Mouse (Mus musculus): ENCODE data around the gene Klhl5. TPM values are rescaled to one million over a fixed set of nuclear protein-coding genes. Genes with fewer than 3 reads are reported as not detected.
A peak's percentile ranks its signal among the peaks of the same experiment; 100 is the strongest.

The Klhl5 gene
- polyA plus RNA-seq, 1 experiment from 2014 or later, result 42.8 TPM

DNA sequence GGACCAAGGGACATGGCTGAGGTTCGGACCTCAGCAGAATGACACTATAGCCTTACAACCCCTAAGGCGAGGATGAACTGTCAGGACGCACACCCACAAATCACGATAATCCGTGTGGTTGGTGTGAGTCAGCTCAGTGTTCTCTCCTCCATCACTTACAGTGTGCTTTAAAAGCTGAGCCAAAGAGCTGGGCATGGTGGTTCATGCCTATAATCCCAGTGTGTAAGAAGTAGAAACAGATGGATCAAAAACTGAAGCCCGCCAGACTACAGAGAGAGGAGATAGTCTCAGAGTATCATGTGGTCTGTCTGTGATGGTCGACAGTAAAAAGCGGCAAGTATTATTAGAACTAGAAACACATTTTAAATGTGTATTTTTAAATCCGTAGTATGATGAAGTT lies 71.1 kb downstream of the Klhl5 start:
- no peaks in the 10 kb centered on the region for H3K9me3 ChIP-seq (ENCODE audit: control insufficient read depth, low read length)
- H3K27me3 ChIP-seq (ENCODE audit: control insufficient read depth, insufficient read depth, low read length), result no peaks in the 10 kb centered on the region
- H3K4me3 ChIP-seq (ENCODE audit: low read depth, low read length), result no peak overlapping the region
- no peaks in the 10 kb centered on the region for H3K36me3 ChIP-seq (ENCODE audit: control insufficient read depth, insufficient read depth, low read length)
- no peak overlapping the region for H3K4me2 ChIP-seq (ENCODE audit: low read depth, low read length, severe bottlenecking)
- DNase-seq (ENCODE audit: low spot score) (no peak), ATAC-seq (replicated peaks; ENCODE audit: low FRiP score) (no peak)
- no peak overlapping the region for H3K9ac ChIP-seq (ENCODE audit: low read length)
- 95% methylated on average over 9 of the region's 9 CpGs for WGBS
- H3K4me1 ChIP-seq (replicated peaks; ENCODE audit: control insufficient read depth, insufficient read depth, low read length), result no peaks in the 10 kb centered on the region
- no peak overlapping the region for H3K27ac ChIP-seq (ENCODE audit: low read depth, low read length)

GRCm38 (mm10) chr5:65181160-65181793 lies 73.9 kb downstream of the Klhl5 start:
- Histone ChIP-seq H3K27ac (ENCODE audit: low read depth, low read length) (no peak overlapping the region), H3K4me1 (replicated peaks; ENCODE audit: control insufficient read depth, insufficient read depth, low read length) (no peaks in the 10 kb centered on the region), H3K4me2 (ENCODE audit: low read depth, low read length, severe bottlenecking) (no peak overlapping the region), H3K4me3 (ENCODE audit: low read depth, low read length) (no peak overlapping the region), H3K27me3 (ENCODE audit: control insufficient read depth, insufficient read depth, low read length) (no peaks in the 10 kb centered on the region), H3K9me3 (ENCODE audit: control insufficient read depth, low read length) (no peaks in the 10 kb centered on the region), H3K9ac (ENCODE audit: low read length) (no peak overlapping the region), H3K36me3 (ENCODE audit: control insufficient read depth, insufficient read depth, low read length) (no peaks in the 10 kb centered on the region)
- no peak for ATAC-seq (replicated peaks; ENCODE audit: low FRiP score)
- DNase-seq (ENCODE audit: low spot score), result no peak
- WGBS, result 77% methylated on average over 21 of the region's 21 CpGs

DNA sequence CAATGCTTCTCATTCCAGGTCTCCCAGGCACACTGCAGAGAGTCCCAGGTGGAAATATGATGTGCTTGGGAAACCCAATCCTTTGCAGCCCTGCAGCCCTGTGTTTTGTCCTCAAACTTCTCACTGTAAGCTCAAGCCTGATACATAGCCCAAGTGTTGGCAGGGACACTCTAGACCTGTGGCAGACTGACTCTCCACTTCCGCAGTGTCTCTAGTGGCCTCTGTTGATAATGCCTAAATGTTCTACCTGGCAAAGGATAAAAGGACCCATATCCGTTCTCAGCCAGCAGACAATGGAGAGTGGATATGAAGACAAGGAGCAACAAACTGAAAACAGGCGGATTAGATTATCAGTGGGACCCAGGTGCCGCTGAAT lies 74.4 kb downstream of the Klhl5 start:
- no peak for DNase-seq (ENCODE audit: low spot score)
- Histone ChIP-seq H3K4me2 (ENCODE audit: low read depth, low read length, severe bottlenecking) (no peak overlapping the region), H3K9me3 (ENCODE audit: control insufficient read depth, low read length) (no peaks in the 10 kb centered on the region), H3K4me3 (ENCODE audit: low read depth, low read length) (no peak overlapping the region), H3K4me1 (replicated peaks; ENCODE audit: control insufficient read depth, insufficient read depth, low read length) (no peaks in the 10 kb centered on the region), H3K9ac (ENCODE audit: low read length) (no peak overlapping the region), H3K27ac (ENCODE audit: low read depth, low read length) (no peak overlapping the region), H3K27me3 (ENCODE audit: control insufficient read depth, insufficient read depth, low read length) (no peaks in the 10 kb centered on the region), H3K36me3 (ENCODE audit: control insufficient read depth, insufficient read depth, low read length) (no peaks in the 10 kb centered on the region)
- 83% methylated on average over 4 of the region's 4 CpGs for WGBS
- ATAC-seq (replicated peaks; ENCODE audit: low FRiP score), result no peak

DNA sequence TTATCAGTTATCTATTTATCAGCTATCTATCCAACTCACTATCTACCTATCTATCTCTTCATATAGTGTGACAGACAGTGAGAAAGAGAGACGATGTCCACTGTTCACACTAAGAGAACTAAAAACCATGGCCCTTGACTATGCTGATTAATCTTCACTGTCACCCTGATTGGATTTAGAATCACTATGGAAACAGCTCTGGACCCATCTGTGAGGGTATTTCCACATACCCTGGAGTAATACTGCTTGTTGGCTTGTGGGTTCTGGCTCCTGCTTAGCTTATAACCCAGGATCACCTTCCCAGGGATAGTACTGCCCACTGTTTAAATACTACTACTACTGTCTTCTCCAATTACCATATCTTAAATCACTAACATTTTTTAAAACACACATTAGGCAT lies 74.9 kb downstream of the Klhl5 start:
- Histone ChIP-seq H3K9me3 (ENCODE audit: control insufficient read depth, low read length) (no peaks in the 10 kb centered on the region), H3K9ac (ENCODE audit: low read length) (no peak overlapping the region), H3K4me2 (ENCODE audit: low read depth, low read length, severe bottlenecking) (no peak overlapping the region), H3K27me3 (ENCODE audit: control insufficient read depth, insufficient read depth, low read length) (no peaks in the 10 kb centered on the region), H3K36me3 (ENCODE audit: control insufficient read depth, insufficient read depth, low read length) (no peaks in the 10 kb centered on the region), H3K4me1 (replicated peaks; ENCODE audit: control insufficient read depth, insufficient read depth, low read length) (no peaks in the 10 kb centered on the region), H3K27ac (ENCODE audit: low read depth, low read length) (no peak overlapping the region), H3K4me3 (ENCODE audit: low read depth, low read length) (no peak overlapping the region)
- no peak for ATAC-seq (replicated peaks; ENCODE audit: low FRiP score)
- DNase-seq (ENCODE audit: low spot score), result no peak
- WGBS, result 91% methylated on average over 1 of the region's 1 CpGs

- H3K27me3 ChIP-seq (ENCODE audit: control insufficient read depth, insufficient read depth, low read length), result no peaks in the 10 kb centered on the region
- H3K36me3 ChIP-seq (ENCODE audit: control insufficient read depth, insufficient read depth, low read length), result no peaks in the 10 kb centered on the region
- ATAC-seq (replicated peaks; ENCODE audit: low FRiP score) (no peak), DNase-seq (ENCODE audit: low spot score) (no peak)
- H3K4me3 ChIP-seq (ENCODE audit: low read depth, low read length), result no peak overlapping the region
- WGBS, result 89% methylated on average over 5 of the region's 5 CpGs
- H3K27ac ChIP-seq (ENCODE audit: low read depth, low read length), result no peak overlapping the region
- H3K9me3 ChIP-seq (ENCODE audit: control insufficient read depth, low read length), result no peaks in the 10 kb centered on the region
- no peaks in the 10 kb centered on the region for H3K4me1 ChIP-seq (replicated peaks; ENCODE audit: control insufficient read depth, insufficient read depth, low read length)
- H3K4me2 ChIP-seq (ENCODE audit: low read depth, low read length, severe bottlenecking), result no peak overlapping the region
- H3K9ac ChIP-seq (ENCODE audit: low read length), result no peak overlapping the region
These were observed 84.3 kb downstream of the Klhl5 start for GRCm38 (mm10) chr5:65191601-65192000.

DNA sequence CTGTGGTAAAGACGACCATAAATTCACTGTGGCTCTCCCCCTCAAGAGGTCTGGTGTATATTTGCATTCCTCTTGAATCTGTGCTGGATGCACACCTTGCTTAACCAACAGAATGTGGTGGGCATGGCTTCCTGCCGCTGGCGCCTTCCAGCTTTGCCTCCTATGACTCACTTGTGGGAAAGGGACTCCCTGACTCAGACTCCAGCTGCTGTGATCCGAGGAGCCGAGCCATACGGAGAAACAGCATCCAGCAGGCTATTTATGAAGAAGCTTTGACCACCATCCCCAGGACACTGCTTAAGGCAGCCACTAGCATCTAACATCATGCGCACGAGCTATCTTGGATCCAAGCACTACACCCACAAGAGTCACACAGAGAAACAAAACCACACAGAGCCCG lies 87.1 kb downstream of the Klhl5 start:
- no peak for ATAC-seq (replicated peaks; ENCODE audit: low FRiP score)
- no peaks in the 10 kb centered on the region for H3K4me1 ChIP-seq (replicated peaks; ENCODE audit: control insufficient read depth, insufficient read depth, low read length)
- H3K36me3 ChIP-seq (ENCODE audit: control insufficient read depth, insufficient read depth, low read length), result no peaks in the 10 kb centered on the region
- no peak overlapping the region for H3K4me3 ChIP-seq (ENCODE audit: low read depth, low read length)
- H3K4me2 ChIP-seq (ENCODE audit: low read depth, low read length, severe bottlenecking), result no peak overlapping the region
- DNase-seq (ENCODE audit: low spot score), result no peak
- no peak overlapping the region for H3K9ac ChIP-seq (ENCODE audit: low read length)
- no peaks in the 10 kb centered on the region for H3K9me3 ChIP-seq (ENCODE audit: control insufficient read depth, low read length)
- H3K27ac ChIP-seq (ENCODE audit: low read depth, low read length), result no peak overlapping the region
- H3K27me3 ChIP-seq (ENCODE audit: control insufficient read depth, insufficient read depth, low read length), result no peaks in the 10 kb centered on the region
- 90% methylated on average over 9 of the region's 9 CpGs for WGBS

DNA sequence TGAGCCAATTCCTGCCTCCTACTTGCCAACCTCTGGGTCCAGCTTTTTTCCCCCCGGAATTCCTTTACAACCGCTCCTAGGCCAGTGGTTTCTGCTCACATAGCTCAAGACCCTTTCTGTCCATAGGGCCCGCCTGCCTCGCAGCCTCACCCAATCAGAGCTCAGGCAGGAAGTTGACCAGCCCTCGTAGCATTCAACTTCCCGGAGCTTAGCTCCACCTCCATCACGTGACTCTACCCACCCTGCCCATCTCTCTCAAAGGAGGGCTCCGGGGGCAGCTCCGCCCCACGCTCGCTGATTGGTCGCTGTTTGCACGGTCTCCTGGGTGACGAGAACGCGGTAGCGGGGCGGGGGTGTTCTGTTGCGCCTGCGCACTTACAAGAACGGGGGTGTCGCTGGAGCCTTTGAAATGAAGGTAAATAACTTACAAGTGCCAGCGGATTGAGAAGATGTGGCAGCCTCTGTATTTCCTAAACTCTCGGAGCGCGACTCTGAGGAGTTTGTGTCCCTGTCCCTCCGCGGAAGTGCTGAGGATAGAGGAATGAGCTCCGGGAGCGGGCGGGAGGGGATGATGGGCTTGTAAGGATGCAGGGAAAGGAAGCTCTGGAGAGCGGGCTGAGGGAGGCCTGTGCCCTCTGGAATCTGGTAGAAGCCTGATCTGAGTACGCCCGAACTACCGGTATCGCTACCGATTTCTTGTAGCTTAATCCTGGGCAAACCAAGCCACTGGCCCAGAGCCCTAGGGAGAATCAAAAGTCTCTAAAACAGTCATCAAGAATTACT lies 92.2 kb downstream of the Klhl5 start, which contains the start of gene Wdr19:
Gene Wdr19 (plus strand): TSS at position 351 of the 783 bp plus-strand sequence.
- under 1% methylated on average over 37 of the region's 37 CpGs for WGBS
- no peaks in the 10 kb centered on the region for H3K27me3 ChIP-seq (ENCODE audit: control insufficient read depth, insufficient read depth, low read length)
- peak within 1 kb of the TSS; percentile 71 for H3K4me2 ChIP-seq (ENCODE audit: low read depth, low read length, severe bottlenecking)
- DNase-seq (ENCODE audit: low spot score) (peak; percentile 98), ATAC-seq (replicated peaks; ENCODE audit: low FRiP score) (peak; percentile 100)
- H3K9me3 ChIP-seq (ENCODE audit: control insufficient read depth, low read length), result no peaks in the 10 kb centered on the region
- H3K4me3 ChIP-seq (ENCODE audit: low read depth, low read length), result peak within 1 kb of the TSS; percentile 67
- no peaks in the 10 kb centered on the region for H3K36me3 ChIP-seq (ENCODE audit: control insufficient read depth, insufficient read depth, low read length)
- H3K27ac ChIP-seq (ENCODE audit: low read depth, low read length), result no peak within 1 kb of the TSS
- H3K9ac ChIP-seq (ENCODE audit: low read length), result peak within 1 kb of the TSS; percentile 65
- H3K4me1 ChIP-seq (replicated peaks; ENCODE audit: control insufficient read depth, insufficient read depth, low read length), result no peaks in the 10 kb centered on the region; the same call in 1 of the 2 replicates

DNA sequence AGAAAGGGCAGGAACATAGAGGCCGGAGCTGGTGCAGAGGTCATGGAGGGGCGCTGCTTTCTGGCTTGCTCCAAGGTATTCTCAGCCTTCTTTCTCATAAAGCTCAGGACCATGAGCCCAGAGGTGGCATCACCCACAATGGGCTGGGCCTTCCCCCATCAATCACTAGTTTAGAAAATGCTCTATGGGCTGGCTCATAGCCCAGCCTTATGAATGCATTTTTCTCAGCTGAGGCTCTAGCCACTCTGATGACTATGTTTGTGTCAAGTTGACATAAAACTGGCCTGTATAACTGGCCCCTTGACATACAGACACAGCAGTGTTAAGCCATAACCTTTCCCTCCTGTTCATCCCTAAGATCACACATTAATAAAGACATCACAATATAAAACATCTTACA lies 97.4 kb downstream of the Klhl5 start:
- no peak for ATAC-seq (replicated peaks; ENCODE audit: low FRiP score)
- Histone ChIP-seq H3K9me3 (ENCODE audit: control insufficient read depth, low read length) (no peaks in the 10 kb centered on the region), H3K9ac (ENCODE audit: low read length) (no peak overlapping the region), H3K4me2 (ENCODE audit: low read depth, low read length, severe bottlenecking) (no peak overlapping the region), H3K4me1 (replicated peaks; ENCODE audit: control insufficient read depth, insufficient read depth, low read length) (no peaks in the 10 kb centered on the region; the same call in 1 of the 2 replicates), H3K4me3 (ENCODE audit: low read depth, low read length) (no peak overlapping the region), H3K36me3 (ENCODE audit: control insufficient read depth, insufficient read depth, low read length) (no peaks in the 10 kb centered on the region), H3K27me3 (ENCODE audit: control insufficient read depth, insufficient read depth, low read length) (no peaks in the 10 kb centered on the region), H3K27ac (ENCODE audit: low read depth, low read length) (no peak overlapping the region)
- 93% methylated on average over 2 of the region's 2 CpGs for WGBS
- DNase-seq (ENCODE audit: low spot score), result no peak
